Mouse (Mus musculus): ENCODE data around the gene Sowahb.

Gene Sowahb

GRCm38 (mm10) chr5:93005815-93006341 is 38.9 kb downstream of the Sowahb start:
- DNase-seq (ENCODE audit: low read depth in 1 of 2, low spot score in 2 of 2), result no peak

- no peak for DNase-seq (ENCODE audit: low read depth in 1 of 2, low spot score in 2 of 2)
Measured at GRCm38 (mm10) chr5:93005229-93005814, 39.5 kb downstream of the Sowahb start.

- no peak for DNase-seq (ENCODE audit: low read depth in 1 of 2, low spot score in 2 of 2)
Measured at GRCm38 (mm10) chr5:93002615-93003014, 42.2 kb downstream of the Sowahb start.

GRCm38 (mm10) chr5:93000774-93001757 is 43.8 kb downstream of the Sowahb start:
- no peak for DNase-seq (ENCODE audit: low read depth in 1 of 2, low spot score in 2 of 2)

GRCm38 (mm10) chr5:93000060-93000459 is 44.8 kb downstream of the Sowahb start:
- DNase-seq (ENCODE audit: low read depth in 1 of 2, low spot score in 2 of 2), result no peak

GRCm38 (mm10) chr5:92998494-92999016 is 46.3 kb downstream of the Sowahb start:
- DNase-seq (ENCODE audit: low read depth in 1 of 2, low spot score in 2 of 2), result no peak

GRCm38 (mm10) chr5:92997428-92998120 is 47.2 kb downstream of the Sowahb start:
- no peak for DNase-seq (ENCODE audit: low read depth in 1 of 2, low spot score in 2 of 2)

GRCm38 (mm10) chr5:92994861-92995260 is 50.0 kb downstream of the Sowahb start:
- no peak for DNase-seq (ENCODE audit: low read depth in 1 of 2, low spot score in 2 of 2)

- DNase-seq (ENCODE audit: low read depth in 1 of 2, low spot score in 2 of 2), result no peak
Measured at GRCm38 (mm10) chr5:92994309-92994708, 50.5 kb downstream of the Sowahb start.

GRCm38 (mm10) chr5:92992106-92992505 is 52.7 kb downstream of the Sowahb start:
- no peak for DNase-seq (ENCODE audit: low read depth in 1 of 2, low spot score in 2 of 2)

Measured in monocyte, adult 2 months (primary cell).